Mouse (Mus musculus) lung, adult 2 months (tissue): ENCODE measurements around the gene Dennd4a. TPM values are rescaled to one million over a fixed set of nuclear protein-coding genes. Genes with fewer than 3 reads are reported as not detected.

Experiments used
- DNase-seq: peaks from one replicate; pipeline ENCODE4 v3.0.0; 2022
- H3K4me1 ChIP-seq: fragments of 200-500 bp; 2 replicates; pipeline ENCODE4 v1.6.1; 2011; ENCODE audit warnings: low read length; ENCODE audit not compliant: control insufficient read depth, insufficient read depth
- H3K4me3 ChIP-seq: fragments of 200-500 bp; replicated peaks from 2 replicates; pipeline ENCODE3; 2011; ENCODE audit warnings: low read depth, mild to moderate bottlenecking, control low read depth, low read length; ENCODE audit errors: extremely low read depth
- CTCF ChIP-seq: fragments of 200-500 bp; IDR thresholded peaks from 2 replicates; pipeline ENCODE4 v1.5.1; 2011; ENCODE audit warnings: mild to moderate bottlenecking, low read length, control low read depth; ENCODE audit not compliant: insufficient read depth
- POLR2A ChIP-seq: fragments of 200-500 bp; IDR thresholded peaks from 2 replicates; pipeline ENCODE4 v1.6.1; 2011; ENCODE audit warnings: low read depth, mild to moderate bottlenecking, control low read depth, low read length, borderline replicate concordance; ENCODE audit errors: extremely low read depth
- WGBS: fragments of 180-500 bp; shearing (Covaris S2); methylation state at CpG from one replicate; pipeline ENCODE4 v1.1.7; 2018; 5-methylcytosine and 5-hydroxymethylcytosine counted together
- polyA plus RNA-seq: library from polyadenylated mRNA; depleted of rRNA; stranded (reverse); fragments of >200 nt; gene quantifications from 2 replicates; pipeline ENCODE4 v1.2.3, GENCODE M21; 2012; rRNA removed

Dennd4a gene
- polyA plus RNA-seq, 1 experiment: 16.5 TPM

DNA sequence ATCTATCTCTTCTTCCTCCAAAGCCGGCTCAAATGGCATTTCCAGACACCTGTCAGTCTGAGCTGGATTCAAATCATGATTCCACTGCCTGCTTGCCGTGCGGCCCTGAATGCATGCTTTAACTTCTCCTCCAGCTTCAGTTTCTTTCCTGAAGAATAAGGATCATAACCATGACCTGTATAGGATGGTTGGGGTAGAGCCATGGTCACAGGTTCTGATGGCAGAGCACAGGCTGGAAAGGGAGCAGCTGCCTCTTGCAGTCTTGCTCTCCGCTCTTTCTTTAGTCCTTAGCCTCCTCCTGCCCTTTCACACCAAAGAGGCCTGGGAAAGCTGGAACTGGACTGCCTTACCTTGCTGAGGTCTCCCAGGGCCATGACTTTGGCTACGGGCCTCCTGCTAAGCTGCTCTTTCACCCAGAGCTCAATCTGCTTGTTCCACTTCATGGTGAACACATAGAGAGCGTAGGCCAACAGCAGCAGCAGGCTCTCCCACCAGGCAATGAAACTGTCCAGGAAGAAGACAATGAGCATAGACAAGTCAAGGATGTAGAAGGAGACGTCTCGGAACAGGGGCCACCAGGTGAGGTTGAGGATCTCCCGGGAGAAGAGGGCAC is 136.4 kb downstream of the Dennd4a start:
- Histone ChIP-seq H3K4me1 (no peaks in the 10 kb centered on the region), H3K4me3 (no peak overlapping the region)
- TF ChIP-seq POLR2A: no peak
- no peak for TF ChIP-seq CTCF
- no peak for DNase-seq
- whole genome bisulfite sequencing: 85% methylated on average over 9 of the region's 9 CpGs

DNA sequence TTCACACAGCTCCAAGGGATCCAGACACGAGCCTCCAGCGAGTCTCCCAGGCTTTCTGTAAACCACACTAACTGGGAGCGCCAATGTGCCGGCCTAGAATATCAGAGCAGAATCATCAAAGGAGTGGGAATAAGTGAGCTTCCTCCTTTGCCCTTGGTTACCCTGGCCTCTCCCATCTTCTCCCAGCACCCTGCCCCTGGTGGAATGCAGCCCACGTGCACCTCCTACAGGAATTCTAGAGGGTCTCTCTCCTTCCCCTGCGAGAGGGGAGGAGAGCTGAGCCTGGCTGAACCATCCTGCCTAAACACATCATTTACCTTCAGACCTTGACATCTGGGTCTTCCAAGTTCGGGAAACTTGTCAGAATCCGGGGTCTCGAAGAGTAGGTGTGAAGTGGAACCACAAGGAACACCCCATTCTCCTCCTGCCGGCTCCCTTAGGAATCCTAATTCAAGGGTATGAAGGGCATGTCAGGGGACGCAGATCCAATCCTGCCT is 140.1 kb downstream of the Dennd4a start, which contains the start of gene Slc24a1:
Gene Slc24a1, minus strand, starts transcription at position 447 of the 497 bp plus-strand sequence.
- H3K4me3 ChIP-seq: no peak within 1 kb of the TSS
- 42% methylated on average over 11 of the region's 11 CpGs for whole genome bisulfite sequencing
- H3K4me1 ChIP-seq: no peaks in the 10 kb centered on the region
- no peak for DNase-seq
- TF ChIP-seq CTCF (no peak), POLR2A (no peak)

DNA sequence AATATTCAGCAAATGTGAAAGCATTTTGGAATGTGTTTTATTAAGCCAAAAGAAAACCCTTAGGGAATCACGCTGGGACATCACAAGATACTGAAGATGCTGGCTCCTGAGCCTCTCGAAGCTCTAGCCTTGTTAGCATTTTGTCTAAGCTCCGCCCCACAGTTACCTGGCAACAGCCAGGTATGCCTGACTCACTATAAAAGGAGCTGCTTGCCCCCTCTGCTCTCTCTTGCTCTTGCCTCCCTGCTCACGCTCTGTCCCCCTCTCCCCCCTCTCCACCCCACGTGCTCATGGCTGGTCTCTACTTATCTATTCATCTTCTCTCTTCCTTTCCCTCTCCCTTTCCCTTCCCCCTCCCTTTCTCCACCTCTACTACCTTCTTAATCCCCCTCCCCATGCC is 140.9 kb downstream of the Dennd4a start:
- Histone ChIP-seq H3K4me3 (no peak overlapping the region), H3K4me1 (no peaks in the 10 kb centered on the region)
- TF ChIP-seq POLR2A: no peak
- TF ChIP-seq CTCF: no peak
- no peak for DNase-seq
- WGBS: 22% methylated on average over 5 of the region's 5 CpGs

DNA sequence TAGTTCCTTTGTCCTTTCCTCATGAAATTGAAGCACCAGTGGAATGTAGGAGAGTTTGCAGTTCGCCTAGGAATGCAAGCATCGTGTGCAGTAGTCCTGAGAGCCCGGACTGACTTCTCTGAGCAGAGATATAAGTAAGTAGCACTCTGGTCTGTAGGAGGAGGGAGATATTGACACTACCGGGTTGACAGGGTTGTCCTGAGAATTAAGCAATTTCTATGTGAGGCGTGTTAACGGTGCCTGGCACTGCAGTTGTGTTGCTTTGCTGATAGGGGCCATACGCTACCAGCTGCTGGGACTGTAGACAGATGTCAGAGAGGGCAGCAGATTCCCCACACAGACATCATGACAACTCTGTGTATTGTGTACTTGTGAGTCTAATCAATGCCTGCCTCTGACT is 142.1 kb downstream of the Dennd4a start:
- TF ChIP-seq CTCF: no peak
- TF ChIP-seq POLR2A: no peak
- Histone ChIP-seq H3K4me3 (no peak overlapping the region), H3K4me1 (no peaks in the 10 kb centered on the region)
- DNase-seq: no peak
- WGBS: 50% methylated on average over 7 of the region's 7 CpGs

DNA sequence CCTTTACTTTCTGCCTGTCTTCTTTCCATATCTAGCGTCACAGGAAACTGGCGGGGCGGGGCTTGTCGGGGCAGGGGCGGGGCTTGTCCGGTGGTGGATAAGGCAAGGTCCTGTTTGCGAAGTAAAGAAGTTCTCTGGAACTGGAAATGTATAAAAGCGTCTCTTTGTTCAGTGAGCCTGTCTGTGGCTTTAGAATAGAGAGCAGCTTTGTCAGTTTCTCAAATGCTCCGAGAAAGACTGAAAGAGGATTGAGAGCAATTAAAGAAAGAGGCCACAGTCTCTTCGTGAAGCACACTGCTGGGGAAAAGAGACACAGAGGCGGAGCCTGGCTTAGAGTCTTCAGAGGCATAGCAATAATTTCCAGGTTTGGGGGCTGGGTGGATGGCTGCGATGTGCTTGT is 145.2 kb downstream of the Dennd4a start:
- TF ChIP-seq CTCF (no peak), POLR2A (no peak)
- Histone ChIP-seq H3K4me1 (no peaks in the 10 kb centered on the region), H3K4me3 (no peak overlapping the region)
- DNase-seq: no peak
- WGBS: 15% methylated on average over 12 of the region's 12 CpGs

DNA sequence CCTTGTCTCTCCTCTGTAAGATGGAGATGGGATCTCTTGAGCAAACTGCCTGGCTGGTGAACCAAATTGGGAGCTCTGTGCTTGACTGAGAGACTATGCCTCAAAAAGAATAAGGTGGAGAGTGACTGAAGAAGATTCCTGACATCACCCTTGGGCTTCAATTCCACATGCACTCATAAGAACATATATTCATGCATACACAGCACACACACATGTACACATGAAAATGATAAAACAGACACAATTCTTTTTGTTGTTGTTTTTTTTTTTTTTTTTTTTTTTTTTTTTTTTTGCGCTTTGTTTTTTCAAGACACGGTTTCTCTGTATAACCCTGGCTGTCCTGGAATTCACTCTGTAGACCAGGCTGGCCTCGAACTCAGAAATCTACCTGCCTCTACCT is 146.1 kb downstream of the Dennd4a start:
- 0 out of 2 replicates have a peak, but pooled peaks cover 4% of the 10 kb centered on the region for H3K4me1 ChIP-seq
- no peak for DNase-seq
- no peak for TF ChIP-seq POLR2A
- no peak for TF ChIP-seq CTCF
- 85% methylated on average over 3 of the region's 3 CpGs for WGBS
- no peak overlapping the region for H3K4me3 ChIP-seq

DNA sequence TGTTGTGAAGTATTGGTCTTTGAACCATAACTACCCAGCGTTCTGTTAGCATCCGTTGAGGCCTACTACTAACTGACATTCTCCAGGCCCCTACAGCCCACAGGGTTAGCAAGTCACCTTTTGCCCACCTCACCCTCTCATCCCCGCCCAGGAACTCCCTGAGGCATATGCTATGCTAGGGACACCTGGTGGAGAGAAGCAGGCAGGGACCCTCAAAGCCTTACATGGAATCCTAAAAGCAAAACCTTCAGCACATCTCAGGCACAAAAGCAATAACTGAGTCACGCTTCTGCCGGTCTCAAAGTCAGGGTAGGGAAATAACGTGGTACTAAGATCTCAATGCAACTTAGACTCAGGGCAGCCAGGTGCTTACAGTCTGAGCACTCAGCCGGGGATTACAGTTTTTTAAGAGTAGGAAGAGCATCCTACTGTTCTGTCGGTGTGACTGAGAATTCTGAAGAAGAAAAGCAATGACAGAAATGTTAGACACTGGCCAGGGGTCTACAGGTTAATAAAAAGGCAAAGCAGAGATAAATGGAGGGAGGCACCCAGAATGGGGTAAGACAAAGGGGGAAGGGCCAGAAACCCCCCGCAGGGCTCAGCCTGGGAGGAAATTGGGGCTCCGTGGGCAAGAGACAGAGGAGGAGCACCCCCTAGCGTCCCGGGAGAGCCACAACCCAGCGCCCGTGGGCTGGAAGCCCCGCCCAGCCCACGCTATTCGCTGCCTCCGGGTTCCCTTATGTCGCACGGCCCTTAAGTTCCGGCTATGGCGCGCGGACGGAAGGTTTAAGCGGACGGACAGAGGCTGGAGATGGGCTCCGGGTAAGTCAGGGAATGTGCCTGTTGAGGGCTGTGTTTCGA is 149.2 kb downstream of the Dennd4a start, which contains the start of gene Ints14:
Gene Ints14, plus strand, starts transcription at position 789 of the 861 bp plus-strand sequence.
- 8% methylated on average over 29 of the region's 29 CpGs for WGBS
- Histone ChIP-seq H3K4me1 (peaks cover 4% of the 10 kb centered on the region; the same call in 1 of the 2 replicates), H3K4me3 (peak within 1 kb of the TSS; percentile 66)
- peak; percentile 96 for DNase-seq
- TF ChIP-seq POLR2A: peak; percentile 89
- peak; percentile 71 for TF ChIP-seq CTCF

DNA sequence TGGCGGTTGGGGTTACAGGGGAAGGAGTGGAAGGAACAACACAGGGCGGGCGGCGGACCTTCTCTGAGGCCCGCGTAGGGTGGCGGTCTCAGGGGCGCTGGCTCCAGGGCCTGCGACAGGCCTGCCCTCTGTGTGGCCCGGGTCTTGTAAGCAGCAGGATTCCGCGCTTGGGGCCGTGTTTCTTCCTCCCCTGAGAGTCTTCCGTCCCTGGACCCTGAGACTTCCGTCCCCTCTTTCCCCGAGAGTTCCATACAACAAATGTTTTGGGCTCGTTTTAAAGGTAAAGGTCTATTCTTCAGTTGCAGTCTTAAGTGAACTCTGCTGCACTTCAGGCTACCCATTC is 149.8 kb downstream of the Dennd4a start:
- H3K4me1 ChIP-seq: peaks cover 4% of the 10 kb centered on the region; the same call in 1 of the 2 replicates
- 0% methylated on average over 17 of the region's 17 CpGs for WGBS
- no peak for DNase-seq
- TF ChIP-seq CTCF (no peak), POLR2A (no peak)
- peak overlapping the region; percentile 66 for H3K4me3 ChIP-seq

Other genes with a start within 250 kb of the Dennd4a start
- gene Rab11a, start 73.6 kb upstream of the Dennd4a start, polyA plus RNA-seq: 74.4 and 109 TPM in 2 replicates
- 0.05 TPM in 1 of 2 replicates, not detected in the other for gene Slc24a1, start 140.3 kb downstream of the Dennd4a start, polyA plus RNA-seq
- gene Ints14, start 149.6 kb downstream of the Dennd4a start, polyA plus RNA-seq: 9.5 and 14.4 TPM in 2 replicates
- 49.0 and 54.7 TPM in 2 replicates for gene Hacd3, start 210.4 kb downstream of the Dennd4a start, polyA plus RNA-seq
- gene Dpp8, start 221.1 kb downstream of the Dennd4a start, polyA plus RNA-seq: 44.8 and 76.3 TPM in 2 replicates